Mouse (Mus musculus): ENCODE data around the gene Atp6v0a1. TPM values are rescaled to one million over a fixed set of nuclear protein-coding genes. Genes with fewer than 3 reads are reported as not detected.

Atp6v0a1 gene
- total RNA-seq, 1 experiment from 2014 or later = 144 TPM

GRCm38 (mm10) chr11:101030136-101030807 is 21.0 kb downstream of the Atp6v0a1 start:
- DNase-seq = no peak

GRCm38 (mm10) chr11:101030808-101031156 is 21.5 kb downstream of the Atp6v0a1 start:
- no peak for DNase-seq

- no peak for DNase-seq
These were observed 22.2 kb downstream of the Atp6v0a1 start for GRCm38 (mm10) chr11:101031470-101031869.

GRCm38 (mm10) chr11:101033856-101034500 is 24.7 kb downstream of the Atp6v0a1 start:
- DNase-seq = no peak

DNA sequence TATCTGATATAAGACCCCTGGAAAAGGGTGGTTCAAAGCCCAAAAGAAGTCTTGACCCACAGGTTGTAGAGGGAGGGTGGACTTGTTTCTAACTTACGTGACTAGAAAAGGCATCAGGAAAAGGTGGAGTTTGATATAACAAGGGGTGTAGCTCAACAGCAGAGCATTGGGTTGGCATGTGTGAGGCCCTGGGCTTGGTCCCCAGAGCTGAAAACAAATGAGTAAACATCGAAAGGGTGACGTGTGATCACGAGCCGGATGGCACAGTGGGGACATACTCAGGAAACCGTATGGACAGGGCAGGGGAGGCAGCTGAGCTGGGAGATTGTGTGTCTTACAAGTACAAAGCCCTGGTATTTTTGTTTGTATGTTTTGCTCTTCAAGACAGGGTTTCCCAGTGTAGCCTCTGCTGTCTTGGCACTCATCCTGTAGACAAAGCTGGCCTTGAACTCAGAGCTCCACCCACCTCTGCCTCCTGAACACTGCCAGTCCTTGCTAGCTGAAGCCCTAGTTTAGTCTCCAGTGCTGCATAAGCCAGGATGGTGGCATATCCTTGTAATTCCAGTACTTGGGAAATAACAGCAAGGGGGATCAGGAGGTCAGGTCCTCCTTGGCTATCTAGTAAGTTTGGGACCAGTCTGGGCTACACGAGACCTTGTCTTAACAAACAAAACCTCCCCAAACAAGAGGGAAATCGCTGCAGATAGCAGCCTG is 25.5 kb downstream of the Atp6v0a1 start:
- DNase-seq = peak; percentile 34

DNA sequence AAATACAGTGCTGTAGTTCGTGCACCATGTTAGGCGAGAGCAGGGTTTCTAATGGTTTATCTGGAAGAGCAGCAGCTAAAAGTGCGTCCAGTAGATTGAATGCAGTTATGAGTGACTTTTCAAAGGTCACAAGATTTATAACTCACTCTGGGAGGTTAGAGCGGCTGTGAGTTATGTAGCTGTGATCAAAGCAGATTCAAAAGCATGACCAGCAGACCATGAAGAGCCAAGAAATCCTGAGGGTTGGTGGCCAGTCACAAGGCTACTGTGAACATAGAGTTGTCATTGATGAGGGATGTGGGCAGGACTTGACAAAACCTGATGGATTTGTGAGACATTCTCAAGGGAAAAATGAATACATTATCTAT is 26.1 kb downstream of the Atp6v0a1 start:
- no peak for DNase-seq

DNA sequence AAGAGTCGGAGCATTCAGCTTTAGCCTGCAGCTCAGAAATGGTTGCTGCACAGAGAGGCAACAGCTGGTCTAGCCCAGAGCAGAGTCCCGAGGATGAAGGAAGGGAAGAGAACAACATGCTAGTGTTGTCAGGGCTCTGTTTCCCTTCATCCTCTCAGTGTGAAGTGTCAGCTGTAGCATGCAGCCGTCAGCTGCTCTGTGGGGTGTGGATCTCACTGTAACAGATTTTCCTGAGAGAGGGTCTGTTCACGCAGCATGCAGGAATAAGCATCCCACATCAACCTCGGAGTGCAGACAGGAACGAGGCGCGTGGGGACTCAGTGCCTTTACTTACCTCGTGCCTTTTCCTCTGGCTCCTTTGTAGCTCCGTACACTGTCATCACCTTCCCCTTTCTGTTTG is 28.5 kb downstream of the Atp6v0a1 start:
- no peak for DNase-seq

DNA sequence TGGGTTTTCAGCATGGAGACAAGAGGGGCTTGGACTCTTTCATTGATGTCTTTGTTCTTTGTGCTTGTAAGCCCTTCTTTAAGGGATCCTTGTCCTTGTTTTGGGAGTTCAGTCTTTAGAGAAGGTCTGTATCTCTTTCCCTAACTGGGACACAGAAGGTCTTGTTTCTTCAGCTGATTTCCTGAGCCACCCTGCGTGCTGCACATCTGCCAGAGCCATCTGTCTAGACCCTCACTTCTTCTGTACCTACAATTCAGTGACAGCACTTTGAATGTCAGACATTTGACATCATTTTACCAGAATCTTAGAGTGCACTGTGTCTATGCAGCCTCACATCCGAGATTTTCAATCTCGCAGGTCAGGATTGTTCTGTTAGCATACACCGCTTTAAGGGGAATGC is 36.6 kb downstream of the Atp6v0a1 start:
- DNase-seq = no peak

- no peak for DNase-seq
These were observed 37.2 kb downstream of the Atp6v0a1 start for GRCm38 (mm10) chr11:101046440-101046839.

DNA sequence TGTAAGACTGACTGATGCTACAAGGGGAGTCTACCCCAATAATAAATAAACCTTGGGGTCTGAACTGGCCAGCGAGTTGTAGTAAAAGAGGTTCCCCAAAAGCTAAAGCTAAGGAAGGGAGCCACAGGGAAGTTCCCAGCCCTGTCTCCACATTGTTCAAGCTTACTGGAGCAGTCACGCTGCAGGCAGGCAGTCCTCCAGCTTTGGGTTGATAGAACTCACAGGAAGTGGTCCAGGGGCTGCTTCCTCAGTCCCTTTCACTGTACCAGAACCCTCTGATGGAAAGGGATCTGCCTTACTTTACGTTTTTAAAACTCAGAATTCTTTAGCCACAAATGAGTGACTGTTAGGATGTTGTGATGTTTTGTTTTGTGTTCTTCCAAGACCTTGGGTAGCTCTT is 38.2 kb downstream of the Atp6v0a1 start:
- DNase-seq = no peak

GRCm38 (mm10) chr11:101050359-101050758 is 41.1 kb downstream of the Atp6v0a1 start:
- no peak for DNase-seq

DNA sequence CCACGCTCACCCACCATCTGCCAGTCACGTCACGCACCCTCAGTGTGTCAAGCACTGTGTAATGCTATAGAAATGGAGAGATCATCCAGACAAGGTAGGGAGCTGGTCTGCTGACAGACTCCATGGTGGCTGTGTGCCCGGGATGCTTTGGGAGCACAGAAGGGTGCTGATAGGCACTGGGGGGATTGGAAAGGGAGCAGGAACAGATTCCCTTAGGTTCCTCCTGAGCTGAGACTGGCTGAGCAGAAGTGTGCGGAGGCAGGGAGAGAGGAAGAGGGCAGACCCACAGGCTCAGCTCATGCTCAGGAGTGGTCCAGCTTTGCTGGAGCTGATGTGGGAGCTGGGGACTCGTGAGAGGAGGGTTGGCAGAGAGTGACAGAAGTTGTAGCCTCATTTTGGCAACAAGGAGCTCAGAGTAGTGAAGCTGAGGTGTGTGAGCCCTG is 41.8 kb downstream of the Atp6v0a1 start:
- no peak for DNase-seq

- DNase-seq = no peak
These were observed 42.4 kb downstream of the Atp6v0a1 start for GRCm38 (mm10) chr11:101051617-101052016.

- DNase-seq = no peak
These were observed 43.7 kb downstream of the Atp6v0a1 start for GRCm38 (mm10) chr11:101052751-101053473.

- no peak for DNase-seq
These were observed 44.7 kb downstream of the Atp6v0a1 start for GRCm38 (mm10) chr11:101053974-101054373.

DNA sequence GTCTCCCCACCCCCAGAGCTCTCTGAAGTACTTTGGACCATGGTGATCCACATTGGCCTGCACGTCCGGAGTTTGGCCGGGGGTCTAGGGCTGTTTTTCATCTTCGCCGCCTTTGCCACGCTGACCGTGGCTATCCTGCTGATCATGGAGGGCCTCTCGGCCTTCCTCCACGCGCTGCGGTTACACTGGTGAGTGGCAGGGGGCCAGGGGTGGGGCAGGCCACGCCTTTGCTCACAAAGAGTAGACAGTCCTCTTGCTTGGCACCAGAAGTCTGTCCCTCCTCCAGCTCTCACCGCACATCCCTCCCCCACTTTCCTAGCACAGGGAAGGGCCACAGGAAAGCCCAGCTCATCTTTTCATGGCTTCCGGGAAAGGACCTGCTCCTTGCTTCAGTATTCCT is 46.2 kb downstream of the Atp6v0a1 start:
- DNase-seq = no peak

- no peak for DNase-seq
These were observed 47.6 kb downstream of the Atp6v0a1 start for GRCm38 (mm10) chr11:101056885-101057284.

DNA sequence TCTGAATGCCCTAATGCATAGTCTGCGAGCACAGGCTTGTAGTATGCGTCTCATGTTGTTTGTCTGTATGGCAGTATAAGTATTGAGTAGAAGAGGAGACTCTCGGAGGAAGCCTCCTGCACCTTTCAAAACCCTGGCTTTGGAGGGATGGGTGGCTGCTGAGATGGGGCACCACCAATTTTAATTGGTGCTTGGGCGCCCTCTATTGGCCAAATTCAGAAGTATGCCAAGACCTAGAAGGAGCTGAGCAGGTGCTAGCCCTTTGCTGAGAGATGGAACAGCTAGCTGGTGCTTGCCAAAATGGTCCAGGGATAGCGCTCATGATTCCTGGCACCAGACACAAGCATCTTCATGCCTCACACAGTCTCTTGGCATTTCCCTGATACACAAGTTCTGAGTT is 48.6 kb downstream of the Atp6v0a1 start:
- DNase-seq = peak; percentile 81

GRCm38 (mm10) chr11:101058726-101059125 is 49.5 kb downstream of the Atp6v0a1 start:
- no peak for DNase-seq

- no peak for DNase-seq
These were observed 50.2 kb downstream of the Atp6v0a1 start for GRCm38 (mm10) chr11:101059473-101059872.

DNA sequence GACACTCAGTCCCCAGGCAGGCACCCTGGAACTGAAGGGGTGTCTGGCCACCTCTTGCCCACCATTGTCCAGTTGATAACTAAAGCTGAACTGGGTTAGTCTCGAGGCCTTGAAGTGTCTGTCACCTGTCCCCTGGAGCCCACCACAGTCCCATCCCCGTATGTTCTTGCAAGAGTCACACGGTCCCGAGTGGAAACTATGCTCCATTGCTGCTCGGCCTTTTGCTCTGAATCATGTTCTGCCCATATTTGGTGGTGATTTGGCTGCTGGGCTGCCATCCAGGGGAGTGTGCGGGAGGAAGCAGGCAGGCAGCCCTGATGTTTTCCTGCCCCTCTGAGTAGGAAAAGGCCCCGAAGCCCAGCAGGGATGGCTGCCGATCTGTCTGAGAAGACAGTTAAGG is 50.9 kb downstream of the Atp6v0a1 start:
- peak; percentile 71 for DNase-seq

GRCm38 (mm10) chr11:101061049-101061448 is 51.8 kb downstream of the Atp6v0a1 start:
- DNase-seq = no peak
